Mouse (Mus musculus): ENCODE results near the gene Tiam1. TPM values are rescaled to one million over a fixed set of nuclear protein-coding genes. Genes with fewer than 3 reads are reported as not detected.
A peak's percentile ranks its signal among the peaks of the same experiment; 100 is the strongest.

The Tiam1 gene
- polyA plus RNA-seq, 1 experiment from 2014 or later: 51.8 TPM

DNA sequence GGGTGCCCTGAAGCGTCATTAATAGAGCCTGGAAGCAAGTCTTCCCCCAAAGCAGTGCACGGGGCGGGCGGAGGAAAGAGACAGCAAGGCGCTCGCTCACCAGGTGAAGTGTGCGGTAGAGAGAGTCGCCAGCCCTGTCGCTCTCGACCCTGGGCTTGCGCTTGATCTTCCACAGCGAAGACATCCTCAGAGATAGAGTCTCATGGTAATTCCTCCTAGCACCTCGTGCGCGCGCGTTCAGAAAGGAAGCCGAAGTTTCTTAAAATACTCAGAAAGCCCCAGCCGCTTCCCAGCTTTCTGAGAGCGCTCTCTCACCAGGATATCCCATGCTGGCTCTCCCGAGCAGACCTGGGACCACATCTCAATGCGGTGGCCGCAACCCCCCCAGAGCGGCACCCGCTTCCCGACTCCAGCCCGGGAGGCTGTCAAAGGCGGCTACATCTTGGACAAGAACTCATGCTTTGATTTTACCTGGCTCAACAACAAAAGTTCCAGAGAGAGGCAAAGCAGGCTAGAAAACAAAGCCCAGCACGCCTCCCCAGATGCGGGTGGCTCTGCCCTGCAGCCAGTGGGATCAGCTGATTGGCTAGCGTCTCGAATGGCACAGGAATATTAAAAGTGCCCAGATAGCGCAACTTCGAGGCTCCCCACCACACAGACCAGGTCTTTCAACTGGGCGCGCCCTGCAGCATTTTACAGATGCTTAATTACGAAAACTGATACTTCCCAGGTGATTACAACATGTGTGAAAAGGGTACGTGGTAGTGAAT is 325.5 kb downstream of the Tiam1 start:
- Histone ChIP-seq H3K27me3 (0 out of 2 replicates have a peak, but pooled peaks cover 3% of the 10 kb centered on the region), H3K27ac (no peak overlapping the region), H3K36me3 (0 out of 2 replicates have a peak, but pooled peaks cover 13% of the 10 kb centered on the region), H3K9ac (0 out of 2 replicates have a peak overlapping the region, but pooled peaks have one; percentile 17), H3K9me3 (no peaks in the 10 kb centered on the region), H3K4me2 (peak overlapping the region; percentile 68), H3K4me1 (peaks cover 17% of the 10 kb centered on the region), H3K4me3 (peak overlapping the region; percentile 36)
- no peak for ATAC-seq (ENCODE audit: insufficient number of reproducible peaks, low FRiP score, low TSS enrichment, low read depth)
- WGBS: 5% methylated on average over 38 of the region's 38 CpGs

GRCm38 (mm10) chr16:89817301-89817700 is 326.3 kb downstream of the Tiam1 start:
- Histone ChIP-seq H3K27me3 (0 out of 2 replicates have a peak, but pooled peaks cover 3% of the 10 kb centered on the region), H3K27ac (no peak overlapping the region), H3K9ac (no peak overlapping the region), H3K4me2 (no peak overlapping the region), H3K4me3 (no peak overlapping the region), H3K4me1 (peaks cover 17% of the 10 kb centered on the region), H3K9me3 (no peaks in the 10 kb centered on the region), H3K36me3 (peaks cover 17% of the 10 kb centered on the region; the same call in 1 of the 2 replicates)
- 26% methylated on average over 9 of the region's 9 CpGs for WGBS
- ATAC-seq (ENCODE audit: insufficient number of reproducible peaks, low FRiP score, low TSS enrichment, low read depth): no peak

DNA sequence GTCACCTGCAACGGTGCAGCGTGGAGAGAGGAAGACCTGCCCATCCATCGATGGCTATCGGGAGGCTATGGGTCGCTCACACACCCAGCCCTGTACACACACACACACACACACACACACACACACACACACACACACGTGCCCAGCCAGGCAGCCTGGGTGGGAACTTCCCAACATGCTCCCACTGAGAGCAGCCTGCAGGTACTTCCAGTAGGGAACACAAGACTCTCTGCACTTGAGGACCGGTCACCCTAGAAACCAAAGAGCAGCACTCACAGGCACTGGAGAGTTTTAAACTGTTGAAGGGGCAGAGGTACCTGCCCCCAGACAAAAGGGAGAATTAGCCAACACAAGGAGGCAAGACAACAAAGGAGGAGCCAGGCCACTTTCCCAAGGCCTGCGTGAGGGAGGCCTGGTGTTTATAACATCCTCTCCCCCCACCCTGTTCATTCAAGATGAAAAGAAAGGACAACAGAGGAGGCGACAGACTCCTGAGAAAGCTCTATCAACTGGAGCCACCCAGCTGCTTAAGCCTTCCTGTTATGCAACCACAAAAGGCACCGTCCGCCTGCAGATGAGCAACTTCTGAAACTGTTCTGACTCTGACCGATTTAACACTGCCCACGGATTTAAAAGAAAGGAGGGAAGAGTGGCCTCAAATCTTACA is 326.9 kb downstream of the Tiam1 start:
- Histone ChIP-seq H3K9ac (no peak overlapping the region), H3K27me3 (0 out of 2 replicates have a peak, but pooled peaks cover 3% of the 10 kb centered on the region), H3K36me3 (peaks cover 20% of the 10 kb centered on the region), H3K9me3 (no peaks in the 10 kb centered on the region), H3K4me2 (no peak overlapping the region), H3K27ac (no peak overlapping the region), H3K4me3 (no peak overlapping the region), H3K4me1 (peaks cover 17% of the 10 kb centered on the region)
- no peak for ATAC-seq (ENCODE audit: insufficient number of reproducible peaks, low FRiP score, low TSS enrichment, low read depth)
- WGBS: 56% methylated on average over 13 of the region's 13 CpGs

DNA sequence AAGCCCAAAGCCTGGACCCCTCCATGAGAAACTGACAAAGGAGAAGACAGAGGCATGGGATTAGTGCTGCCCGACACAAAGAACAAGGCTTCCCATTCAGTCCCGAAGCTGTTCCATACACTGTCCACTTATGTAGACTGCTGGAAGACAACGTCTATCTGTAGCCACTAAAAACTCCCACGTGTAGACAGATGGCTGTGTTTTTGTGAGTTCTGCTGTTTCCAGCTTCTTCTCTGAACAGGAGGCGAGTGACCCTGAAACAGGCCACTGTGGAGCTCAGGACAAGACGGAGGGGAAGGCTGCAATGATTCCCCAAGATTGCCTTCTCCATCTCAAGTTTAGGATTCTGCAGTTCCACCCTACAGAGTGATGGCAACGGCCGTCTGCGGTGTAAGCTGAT is 330.0 kb downstream of the Tiam1 start:
- H3K27me3 ChIP-seq: no peaks in the 10 kb centered on the region
- H3K9ac ChIP-seq: no peak overlapping the region
- no peak overlapping the region for H3K4me3 ChIP-seq
- peaks cover 13% of the 10 kb centered on the region for H3K4me1 ChIP-seq
- H3K9me3 ChIP-seq: no peaks in the 10 kb centered on the region
- H3K4me2 ChIP-seq: no peak overlapping the region
- no peak for ATAC-seq (ENCODE audit: insufficient number of reproducible peaks, low FRiP score, low TSS enrichment, low read depth)
- 85% methylated on average over 9 of the region's 9 CpGs for whole genome bisulfite sequencing
- H3K36me3 ChIP-seq: peaks cover 33% of the 10 kb centered on the region
- H3K27ac ChIP-seq: no peak overlapping the region

DNA sequence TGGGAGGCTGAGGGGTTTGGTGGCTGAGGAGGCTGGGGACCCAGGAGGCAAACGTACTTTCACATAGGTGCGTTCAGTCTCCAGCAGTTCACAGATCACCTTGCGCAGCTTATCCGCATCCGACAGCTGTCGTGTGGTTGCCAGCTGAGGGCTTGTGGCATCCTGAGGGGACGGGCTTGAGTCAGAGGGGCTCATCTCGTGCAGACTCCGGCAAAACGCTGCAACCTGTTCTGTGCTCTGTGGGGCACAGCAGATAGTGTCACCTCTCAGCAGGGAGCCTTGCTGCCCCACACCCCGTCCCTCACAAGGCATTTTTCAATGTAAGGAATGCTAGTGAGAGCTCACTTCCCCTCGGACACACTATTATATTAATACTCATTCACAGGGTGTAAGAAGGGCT is 330.7 kb downstream of the Tiam1 start:
- Histone ChIP-seq H3K4me3 (no peak overlapping the region), H3K27ac (no peak overlapping the region), H3K4me2 (no peak overlapping the region), H3K27me3 (no peaks in the 10 kb centered on the region), H3K4me1 (peaks cover 7% of the 10 kb centered on the region), H3K36me3 (peaks cover 33% of the 10 kb centered on the region), H3K9ac (no peak overlapping the region), H3K9me3 (no peaks in the 10 kb centered on the region)
- WGBS: 85% methylated on average over 12 of the region's 12 CpGs
- no peak for ATAC-seq (ENCODE audit: insufficient number of reproducible peaks, low FRiP score, low TSS enrichment, low read depth)

GRCm38 (mm10) chr16:89810398-89810797 is 333.2 kb downstream of the Tiam1 start:
- no peak for ATAC-seq (ENCODE audit: insufficient number of reproducible peaks, low FRiP score, low TSS enrichment, low read depth)
- H3K27ac ChIP-seq: no peak overlapping the region
- peaks cover 34% of the 10 kb centered on the region for H3K36me3 ChIP-seq
- no peaks in the 10 kb centered on the region for H3K27me3 ChIP-seq
- H3K9me3 ChIP-seq: no peaks in the 10 kb centered on the region
- no peak overlapping the region for H3K9ac ChIP-seq
- H3K4me3 ChIP-seq: no peak overlapping the region
- WGBS: 83% methylated on average over 6 of the region's 6 CpGs
- H3K4me1 ChIP-seq: peaks cover 4% of the 10 kb centered on the region; the same call in 1 of the 2 replicates
- H3K4me2 ChIP-seq: no peak overlapping the region

GRCm38 (mm10) chr16:89808168-89808567 is 335.4 kb downstream of the Tiam1 start:
- ATAC-seq (ENCODE audit: insufficient number of reproducible peaks, low FRiP score, low TSS enrichment, low read depth): no peak
- Histone ChIP-seq H3K4me1 (peaks cover 4% of the 10 kb centered on the region; the same call in 1 of the 2 replicates), H3K27ac (no peak overlapping the region), H3K9me3 (no peaks in the 10 kb centered on the region), H3K4me3 (no peak overlapping the region), H3K4me2 (no peak overlapping the region), H3K9ac (no peak overlapping the region), H3K36me3 (peaks cover 47% of the 10 kb centered on the region), H3K27me3 (no peaks in the 10 kb centered on the region)
- 83% methylated on average over 13 of the region's 13 CpGs for WGBS

GRCm38 (mm10) chr16:89805946-89806345 is 337.6 kb downstream of the Tiam1 start:
- H3K9ac ChIP-seq: no peak overlapping the region
- 36% methylated on average over 8 of the region's 8 CpGs for WGBS
- H3K9me3 ChIP-seq: no peaks in the 10 kb centered on the region
- no peak for ATAC-seq (ENCODE audit: insufficient number of reproducible peaks, low FRiP score, low TSS enrichment, low read depth)
- peaks cover 4% of the 10 kb centered on the region; the same call in 1 of the 2 replicates for H3K4me1 ChIP-seq
- H3K27ac ChIP-seq: no peak overlapping the region
- H3K4me3 ChIP-seq: no peak overlapping the region
- H3K36me3 ChIP-seq: peaks cover 40% of the 10 kb centered on the region
- no peaks in the 10 kb centered on the region for H3K27me3 ChIP-seq
- no peak overlapping the region for H3K4me2 ChIP-seq

GRCm38 (mm10) chr16:89805210-89805609 is 338.4 kb downstream of the Tiam1 start:
- 68% methylated on average over 12 of the region's 12 CpGs for WGBS
- Histone ChIP-seq H3K36me3 (peaks cover 39% of the 10 kb centered on the region), H3K4me3 (no peak overlapping the region), H3K27me3 (no peaks in the 10 kb centered on the region), H3K4me1 (peaks cover 4% of the 10 kb centered on the region; the same call in 1 of the 2 replicates), H3K27ac (no peak overlapping the region), H3K9me3 (no peaks in the 10 kb centered on the region), H3K9ac (no peak overlapping the region), H3K4me2 (no peak overlapping the region)
- ATAC-seq (ENCODE audit: insufficient number of reproducible peaks, low FRiP score, low TSS enrichment, low read depth): no peak

DNA sequence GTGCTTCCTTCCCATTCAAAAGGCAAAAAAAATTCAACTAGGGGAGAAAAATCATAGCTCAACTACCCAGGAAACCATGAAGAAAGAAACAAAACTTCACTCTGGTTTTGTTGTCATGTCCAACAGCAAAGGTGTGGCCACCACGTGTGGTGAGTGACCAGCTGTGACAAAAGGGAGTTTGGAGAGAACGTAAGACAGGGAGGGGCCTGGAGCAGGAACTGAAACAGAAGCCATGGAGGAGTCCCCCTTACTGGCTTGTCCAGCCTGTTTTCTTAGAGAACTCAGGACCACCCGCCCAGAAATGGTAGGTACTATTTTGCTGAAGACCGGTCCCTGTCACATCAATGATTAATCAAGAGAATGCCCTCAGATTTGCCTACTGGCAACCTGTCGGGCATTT is 342.1 kb downstream of the Tiam1 start:
- no peak overlapping the region for H3K4me2 ChIP-seq
- H3K27me3 ChIP-seq: no peaks in the 10 kb centered on the region
- H3K9me3 ChIP-seq: no peaks in the 10 kb centered on the region
- 78% methylated on average over 5 of the region's 5 CpGs for WGBS
- no peak overlapping the region for H3K27ac ChIP-seq
- no peak overlapping the region for H3K9ac ChIP-seq
- peaks cover 4% of the 10 kb centered on the region; the same call in 1 of the 2 replicates for H3K4me1 ChIP-seq
- H3K36me3 ChIP-seq: peaks cover 48% of the 10 kb centered on the region
- H3K4me3 ChIP-seq: no peak overlapping the region
- no peak for ATAC-seq (ENCODE audit: insufficient number of reproducible peaks, low FRiP score, low TSS enrichment, low read depth)

DNA sequence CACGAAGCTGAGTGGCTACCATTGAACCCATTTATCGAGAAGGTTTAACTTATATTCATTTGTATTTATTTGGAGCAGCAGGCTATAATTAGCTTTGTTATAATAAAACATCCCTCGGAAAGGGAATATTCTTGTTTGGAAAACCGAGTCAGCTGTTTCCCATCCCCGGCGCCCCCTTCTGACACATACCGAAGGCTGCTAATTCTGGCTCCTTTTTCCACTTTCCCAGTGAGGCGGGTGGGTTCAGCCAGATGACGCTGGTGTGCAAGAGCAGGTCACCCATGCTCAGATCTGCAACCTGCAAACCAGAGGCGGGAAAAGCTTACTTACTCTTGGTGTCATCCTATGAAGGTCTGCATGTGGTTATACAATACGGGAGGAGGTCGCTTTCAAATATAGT is 343.8 kb downstream of the Tiam1 start:
- H3K9me3 ChIP-seq: no peaks in the 10 kb centered on the region
- H3K4me2 ChIP-seq: no peak overlapping the region
- 80% methylated on average over 12 of the region's 12 CpGs for WGBS
- H3K27ac ChIP-seq: no peak overlapping the region
- no peak overlapping the region for H3K4me3 ChIP-seq
- H3K4me1 ChIP-seq: no peaks in the 10 kb centered on the region
- H3K27me3 ChIP-seq: no peaks in the 10 kb centered on the region
- H3K9ac ChIP-seq: no peak overlapping the region
- no peak for ATAC-seq (ENCODE audit: insufficient number of reproducible peaks, low FRiP score, low TSS enrichment, low read depth)
- peaks cover 46% of the 10 kb centered on the region for H3K36me3 ChIP-seq

- Histone ChIP-seq H3K4me3 (no peak overlapping the region), H3K27me3 (no peaks in the 10 kb centered on the region), H3K4me2 (no peak overlapping the region), H3K9me3 (no peaks in the 10 kb centered on the region), H3K4me1 (no peaks in the 10 kb centered on the region), H3K36me3 (peaks cover 56% of the 10 kb centered on the region), H3K9ac (no peak overlapping the region), H3K27ac (no peak overlapping the region)
- 94% methylated on average over 7 of the region's 7 CpGs for WGBS
- ATAC-seq (ENCODE audit: insufficient number of reproducible peaks, low FRiP score, low TSS enrichment, low read depth): no peak
Measured at GRCm38 (mm10) chr16:89796566-89796965, 347.0 kb downstream of the Tiam1 start.

All from limb, embryonic 15.5 days (tissue).